Mouse (Mus musculus) spleen, adult 2 months (tissue): ENCODE measurements around the gene Rnf20. TPM values are rescaled to one million over a fixed set of nuclear protein-coding genes. Genes with fewer than 3 reads are reported as not detected.

ENCODE experiments used
- DNase-seq, 2 experiments: peaks; one replicate each; pipeline versions ENCODE4 v3.0.0 to v3.0.0-alpha.2; 2012 to 2021; ENCODE audit warnings: low spot score in 2 of 2, low read depth in 1 of 2
- H3K27ac ChIP-seq: fragments of 200-500 bp; 2 replicates; pipeline ENCODE4 v1.5.1; 2012; ENCODE audit warnings: low read length, inconsistent platforms; ENCODE audit not compliant: insufficient read depth
- H3K27me3 ChIP-seq: fragments of 200-500 bp; 2 replicates; pipeline ENCODE4 v1.6.1; 2012; ENCODE audit warnings: mild to moderate bottlenecking, moderate library complexity, low read length, inconsistent platforms; ENCODE audit not compliant: control insufficient read depth, insufficient read depth
- H3K36me3 ChIP-seq: fragments of 200-500 bp; 2 replicates; pipeline ENCODE4 v1.6.1; 2012; ENCODE audit warnings: mild to moderate bottlenecking, low read length, inconsistent platforms; ENCODE audit not compliant: control insufficient read depth, insufficient read depth
- H3K4me1 ChIP-seq: fragments of 200-500 bp; 2 replicates; pipeline ENCODE4 v1.6.1; 2011; ENCODE audit warnings: inconsistent platforms; ENCODE audit not compliant: control insufficient read depth, insufficient read depth, insufficient read length
- H3K4me3 ChIP-seq: fragments of 200-500 bp; 2 replicates; pipeline ENCODE4 v1.5.1; 2011; ENCODE audit warnings: mild to moderate bottlenecking, inconsistent platforms; ENCODE audit not compliant: insufficient read depth, insufficient read length; ENCODE audit errors: extremely low read depth
- CTCF ChIP-seq: fragments of 200-500 bp; IDR thresholded peaks from 2 replicates; pipeline ENCODE4 v1.5.1; 2011; ENCODE audit warnings: mild to moderate bottlenecking, inconsistent platforms; ENCODE audit not compliant: insufficient read depth, insufficient read length, insufficient replicate concordance; ENCODE audit errors: extremely low read depth
- POLR2A ChIP-seq: fragments of 200-500 bp; IDR thresholded peaks from 2 replicates; pipeline ENCODE4 v1.6.1; 2011; ENCODE audit warnings: low read depth, low read length, inconsistent platforms
- WGBS: fragments of 180-500 bp; shearing (Covaris S2); methylation state at CpG from one replicate; pipeline ENCODE4 v1.1.7; 2018; 5-methylcytosine and 5-hydroxymethylcytosine counted together
- polyA plus RNA-seq: library from polyadenylated mRNA; depleted of rRNA; stranded (reverse); fragments of >200 nt; gene quantifications from 2 replicates; pipeline ENCODE4 v1.2.3, GENCODE M21; 2012; rRNA removed

The Rnf20 gene
- 16.6 and 19.5 TPM in 2 replicates for polyA plus RNA-seq

GRCm38 (mm10) chr4:49631319-49632138, at the start of gene Rnf20:
TSS of gene Rnf20 (plus strand) at chr4:49632006.
- Histone ChIP-seq H3K4me1 (no peaks in the 10 kb centered on the region), H3K36me3 (peaks cover 11% of the 10 kb centered on the region), H3K27ac (peak within 1 kb of the TSS; percentile 63), H3K27me3 (no peaks in the 10 kb centered on the region), H3K4me3 (peak within 1 kb of the TSS; percentile 88)
- 4% methylated on average over 37 of the region's 37 CpGs for WGBS
- TF ChIP-seq POLR2A (no peak), CTCF (no peak)
- DNase-seq = peak; percentile 91 to 92

GRCm38 (mm10) chr4:49583965-49584831, 47.6 kb upstream of the Rnf20 start:
- Histone ChIP-seq H3K36me3 (no peaks in the 10 kb centered on the region), H3K4me3 (no peak overlapping the region), H3K27ac (no peak overlapping the region), H3K27me3 (no peaks in the 10 kb centered on the region), H3K4me1 (no peaks in the 10 kb centered on the region)
- no peak for TF ChIP-seq CTCF
- DNase-seq = no peak
- WGBS = 77% methylated on average over 14 of the region's 14 CpGs

DNA sequence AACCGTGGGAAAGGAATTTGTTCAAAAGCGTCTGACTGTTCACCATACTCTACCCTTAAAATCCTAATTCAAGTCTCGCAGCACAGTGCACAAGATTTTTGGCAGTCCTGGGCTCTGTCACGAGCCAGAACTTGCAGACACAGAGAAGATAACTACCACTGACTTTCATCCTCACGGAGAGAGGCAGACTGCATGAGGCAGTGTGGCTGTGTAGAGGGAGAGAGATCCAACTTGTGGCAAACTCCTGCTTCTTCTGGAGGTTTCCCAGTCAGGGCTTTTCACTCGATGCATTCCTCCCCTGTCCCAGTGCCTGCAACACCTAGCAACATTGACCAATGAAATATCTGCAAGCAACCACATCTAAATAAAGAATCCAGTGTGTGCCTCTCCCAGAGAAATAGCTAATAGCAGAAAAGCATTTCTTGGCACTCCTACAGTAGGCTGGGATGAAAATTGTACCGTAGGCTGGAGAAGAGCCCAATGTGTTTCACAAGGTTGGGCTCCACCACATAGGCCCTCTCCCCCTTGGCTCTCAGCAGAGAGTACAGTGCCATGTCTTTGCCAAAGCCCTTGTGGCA, 46.2 kb upstream of the Rnf20 start:
- WGBS = 87% methylated on average over 7 of the region's 7 CpGs
- H3K4me1 ChIP-seq = no peaks in the 10 kb centered on the region

DNA sequence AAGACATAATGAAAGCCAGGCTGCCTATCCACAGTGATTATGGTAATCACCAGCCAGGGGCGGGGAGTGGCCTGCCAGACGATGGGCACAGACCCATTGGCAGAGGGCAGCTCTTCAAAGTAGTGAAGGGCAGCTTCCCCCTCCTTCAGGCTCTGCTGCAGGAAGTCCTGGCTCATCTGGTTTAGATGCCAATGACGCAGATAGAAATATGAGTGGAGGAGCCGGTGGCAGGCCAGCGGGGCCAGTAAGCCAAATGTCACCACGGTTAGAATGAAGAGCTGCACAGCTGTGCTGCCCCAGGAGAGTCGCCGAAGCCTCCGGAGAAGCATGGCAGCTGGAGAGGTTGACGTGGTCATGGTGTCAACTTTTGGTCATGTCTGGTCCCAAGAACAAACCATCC, 45.0 kb upstream of the Rnf20 start:
- no peak overlapping the region for H3K4me3 ChIP-seq
- H3K4me1 ChIP-seq = no peaks in the 10 kb centered on the region
- H3K27me3 ChIP-seq = no peaks in the 10 kb centered on the region
- H3K36me3 ChIP-seq = no peaks in the 10 kb centered on the region
- WGBS = 84% methylated on average over 10 of the region's 10 CpGs
- no peak for DNase-seq
- no peak for TF ChIP-seq CTCF
- TF ChIP-seq POLR2A = no peak
- H3K27ac ChIP-seq = no peak overlapping the region

More for the DNA sequence above, 46.2 kb upstream of the Rnf20 start:
- Histone ChIP-seq H3K27ac (no peak overlapping the region), H3K36me3 (no peaks in the 10 kb centered on the region), H3K4me3 (no peak overlapping the region), H3K27me3 (no peaks in the 10 kb centered on the region)
- no peak for DNase-seq
- TF ChIP-seq POLR2A = no peak

DNA sequence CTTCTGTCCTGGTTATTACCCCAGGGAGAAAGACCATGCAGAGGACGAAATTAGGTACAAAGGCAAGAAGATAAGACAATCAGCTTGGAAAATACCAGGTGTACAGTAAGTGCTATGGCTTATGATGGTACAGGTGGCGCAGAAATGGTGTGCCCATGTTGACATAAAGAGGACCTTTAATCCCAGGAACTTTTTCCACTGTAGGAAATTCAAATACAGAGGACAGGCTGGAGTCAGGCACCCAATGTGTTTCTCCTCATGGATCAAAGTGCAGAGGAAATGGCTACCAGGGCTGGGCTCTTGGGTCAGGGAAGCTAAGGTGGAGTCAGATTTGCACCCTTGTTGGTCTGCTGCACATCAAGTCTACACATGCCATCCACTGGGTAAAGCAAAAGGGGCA, 41.7 kb upstream of the Rnf20 start:
- WGBS = 81% methylated on average over 2 of the region's 2 CpGs
- Histone ChIP-seq H3K4me3 (no peak overlapping the region), H3K36me3 (no peaks in the 10 kb centered on the region), H3K4me1 (no peaks in the 10 kb centered on the region), H3K27ac (no peak overlapping the region), H3K27me3 (no peaks in the 10 kb centered on the region)
- no peak for TF ChIP-seq POLR2A
- no peak for TF ChIP-seq CTCF
- DNase-seq = no peak

GRCm38 (mm10) chr4:49596846-49597182, 35.0 kb upstream of the Rnf20 start:
- 5% methylated on average over 20 of the region's 20 CpGs for whole genome bisulfite sequencing
- Histone ChIP-seq H3K4me3 (peak overlapping the region; percentile 49; the same call in 1 of the 2 replicates), H3K36me3 (no peaks in the 10 kb centered on the region), H3K27me3 (peaks cover 10% of the 10 kb centered on the region), H3K27ac (no peak overlapping the region), H3K4me1 (peaks cover 6% of the 10 kb centered on the region; the same call in 1 of the 2 replicates)
- no peak for TF ChIP-seq POLR2A
- no peak for TF ChIP-seq CTCF
- DNase-seq = no peak
